Mouse (Mus musculus): ENCODE results near the gene Gpr108. TPM values are rescaled to one million over a fixed set of nuclear protein-coding genes. Genes with fewer than 3 reads are reported as not detected.

Gpr108 gene
- polyA plus RNA-seq (2017; shearing (Covaris generic)), result 103 TPM

GRCm38 (mm10) chr17:57248201-57248699 is at the start of gene Gpr108:
TSS of gene Gpr108 (minus strand) at chr17:57248446.

GRCm38 (mm10) chr17:57278943-57279590 is 30.8 kb upstream of the Gpr108 start, which contains the start of gene Vav1:
TSS of gene Vav1 (plus strand) at chr17:57279100.

GRCm38 (mm10) chr17:57249186-57250181 is 1.2 kb upstream of the Gpr108 start, which contains the start of gene Trip10:
TSS of gene Trip10 (plus strand) at chr17:57249455.

GRCm38 (mm10) chr17:57228014-57228413 is 20.2 kb downstream of the Gpr108 start, which contains the start of gene C3:
TSS of gene C3 (minus strand) at chr17:57228136.

GRCm38 (mm10) chr17:57194041-57194507 is 54.2 kb downstream of the Gpr108 start, which contains the start of gene Tnfsf14:
TSS of gene Tnfsf14 (minus strand) at chr17:57194177.

Other genes starting within 250 kb of the Gpr108 start
- gene Pspn, start 248.4 kb downstream of the Gpr108 start, polyA plus RNA-seq (2017; shearing (Covaris generic)), result 1.8 TPM
- gene Gtf2f1, start 237.2 kb downstream of the Gpr108 start, polyA plus RNA-seq (2017; shearing (Covaris generic)), result 93.0 TPM
- gene Gm17949, start 237.0 kb downstream of the Gpr108 start, polyA plus RNA-seq (2017; shearing (Covaris generic)), result 0.93 TPM
- gene Khsrp, start 216.9 kb downstream of the Gpr108 start, polyA plus RNA-seq (2017; shearing (Covaris generic)), result 7.8 TPM
- not detected for gene Slc25a41, start 206.8 kb downstream of the Gpr108 start, polyA plus RNA-seq (2017; shearing (Covaris generic))
- 3.1 TPM for gene Crb3, start 189.3 kb downstream of the Gpr108 start, polyA plus RNA-seq (2017; shearing (Covaris generic))
- gene Slc25a23, start 188.6 kb downstream of the Gpr108 start, polyA plus RNA-seq (2017; shearing (Covaris generic)), result 3.8 TPM
- 327 TPM for gene Dennd1c, start 169.9 kb downstream of the Gpr108 start, polyA plus RNA-seq (2017; shearing (Covaris generic))
- gene Tubb4a, start 160.7 kb downstream of the Gpr108 start, polyA plus RNA-seq (2017; shearing (Covaris generic)), result 2.0 TPM
- 10.2 TPM for gene Tnfsf9, start 143.1 kb downstream of the Gpr108 start, polyA plus RNA-seq (2017; shearing (Covaris generic))
- 0.35 TPM for gene Cd70, start 98.7 kb downstream of the Gpr108 start, polyA plus RNA-seq (2017; shearing (Covaris generic))
- gene Tnfsf14, start 54.3 kb downstream of the Gpr108 start, polyA plus RNA-seq (2017; shearing (Covaris generic)), result 11.9 TPM
- gene C3, start 20.3 kb downstream of the Gpr108 start, polyA plus RNA-seq (2017; shearing (Covaris generic)), result 3.4 TPM
- gene Trip10, start 1.0 kb upstream of the Gpr108 start, polyA plus RNA-seq (2017; shearing (Covaris generic)), result 8.6 TPM
- 253 TPM for gene Vav1, start 30.7 kb upstream of the Gpr108 start, polyA plus RNA-seq (2017; shearing (Covaris generic))
- 5.2 TPM for gene Adgre1, start 110.2 kb upstream of the Gpr108 start, polyA plus RNA-seq (2017; shearing (Covaris generic))